Mouse (Mus musculus): Measurements from ENCODE around the gene Cdkl5.

Gene Cdkl5

GRCm38 (mm10) chrX:160994543-160995121 is at the start of gene Cdkl5:
Gene Cdkl5 (minus strand): TSS chrX:160994704.
- peak; percentile 77 for DNase-seq (ENCODE audit: extremely low spot score, low read depth, low spot score)

- peak; percentile 46 for DNase-seq (ENCODE audit: extremely low spot score, low read depth, low spot score)
Observed at GRCm38 (mm10) chrX:161033235-161033803, 38.8 kb upstream of the Cdkl5 start.

- DNase-seq (ENCODE audit: extremely low spot score, low read depth, low spot score) = no peak
Observed at GRCm38 (mm10) chrX:161032423-161032822, 37.9 kb upstream of the Cdkl5 start.

- no peak for DNase-seq (ENCODE audit: extremely low spot score, low read depth, low spot score)
Observed at GRCm38 (mm10) chrX:161030233-161030632, 35.7 kb upstream of the Cdkl5 start.

GRCm38 (mm10) chrX:161024475-161024874 is 30.0 kb upstream of the Cdkl5 start:
- no peak for DNase-seq (ENCODE audit: extremely low spot score, low read depth, low spot score)

- DNase-seq (ENCODE audit: extremely low spot score, low read depth, low spot score) = no peak
Observed at GRCm38 (mm10) chrX:161021548-161021947, 27.0 kb upstream of the Cdkl5 start.

GRCm38 (mm10) chrX:161018179-161018578 is 23.7 kb upstream of the Cdkl5 start:
- DNase-seq (ENCODE audit: extremely low spot score, low read depth, low spot score) = no peak

- DNase-seq (ENCODE audit: extremely low spot score, low read depth, low spot score) = no peak
Observed at GRCm38 (mm10) chrX:161006272-161006671, 11.8 kb upstream of the Cdkl5 start.

- no peak for DNase-seq (ENCODE audit: extremely low spot score, low read depth, low spot score)
Observed at GRCm38 (mm10) chrX:160996051-160996450, 1.5 kb upstream of the Cdkl5 start.

GRCm38 (mm10) chrX:160995131-160995667 is 695 bp upstream of the Cdkl5 start:
- DNase-seq (ENCODE audit: extremely low spot score, low read depth, low spot score) = no peak

- DNase-seq (ENCODE audit: extremely low spot score, low read depth, low spot score) = no peak
Observed at GRCm38 (mm10) chrX:160993749-160994539, 560 bp downstream of the Cdkl5 start.

- no peak for DNase-seq (ENCODE audit: extremely low spot score, low read depth, low spot score)
Observed at GRCm38 (mm10) chrX:160992703-160993102, 1.8 kb downstream of the Cdkl5 start.

GRCm38 (mm10) chrX:160990276-160990675 is 4.2 kb downstream of the Cdkl5 start:
- DNase-seq (ENCODE audit: extremely low spot score, low read depth, low spot score) = no peak

- no peak for DNase-seq (ENCODE audit: extremely low spot score, low read depth, low spot score)
Observed at GRCm38 (mm10) chrX:160977919-160978318, 16.6 kb downstream of the Cdkl5 start.

- no peak for DNase-seq (ENCODE audit: extremely low spot score, low read depth, low spot score)
Observed at GRCm38 (mm10) chrX:160971991-160972545, 22.4 kb downstream of the Cdkl5 start.

- DNase-seq (ENCODE audit: extremely low spot score, low read depth, low spot score) = no peak
Observed at GRCm38 (mm10) chrX:160958593-160959131, 35.8 kb downstream of the Cdkl5 start.

GRCm38 (mm10) chrX:160949583-160949982 is 44.9 kb downstream of the Cdkl5 start:
- DNase-seq (ENCODE audit: extremely low spot score, low read depth, low spot score) = no peak

GRCm38 (mm10) chrX:160944722-160945121 is 49.8 kb downstream of the Cdkl5 start:
- DNase-seq (ENCODE audit: extremely low spot score, low read depth, low spot score) = no peak

- no peak for DNase-seq (ENCODE audit: extremely low spot score, low read depth, low spot score)
Observed at GRCm38 (mm10) chrX:160935541-160935940, 59.0 kb downstream of the Cdkl5 start.

- no peak for DNase-seq (ENCODE audit: extremely low spot score, low read depth, low spot score)
Observed at GRCm38 (mm10) chrX:160930656-160931055, 63.8 kb downstream of the Cdkl5 start.

GRCm38 (mm10) chrX:160928870-160929269 is 65.6 kb downstream of the Cdkl5 start:
- no peak for DNase-seq (ENCODE audit: extremely low spot score, low read depth, low spot score)

Data from hindlimb bud, embryonic 11.5 days (tissue).